Mouse (Mus musculus) liver, postnatal 0 days (tissue): ENCODE measurements at regions not wholly inside any gene's neighbourhood (a gene's known extent, or its start where the extent isn't known, plus 50 kb on each side); places are given as distances from the start of the nearest gene placed in this dataset.

Source experiments
- CTCF ChIP-seq: sonication (generic); IDR thresholded peaks from 2 replicates; pipeline ENCODE4 v1.5.1; 2016; ENCODE audit warnings: antibody characterized with exemption, low read depth
- EP300 ChIP-seq: IDR thresholded peaks from 2 replicates; pipeline ENCODE4 v1.6.1; 2016; ENCODE audit warnings: antibody characterized with exemption, low read depth, mild to moderate bottlenecking

DNA sequence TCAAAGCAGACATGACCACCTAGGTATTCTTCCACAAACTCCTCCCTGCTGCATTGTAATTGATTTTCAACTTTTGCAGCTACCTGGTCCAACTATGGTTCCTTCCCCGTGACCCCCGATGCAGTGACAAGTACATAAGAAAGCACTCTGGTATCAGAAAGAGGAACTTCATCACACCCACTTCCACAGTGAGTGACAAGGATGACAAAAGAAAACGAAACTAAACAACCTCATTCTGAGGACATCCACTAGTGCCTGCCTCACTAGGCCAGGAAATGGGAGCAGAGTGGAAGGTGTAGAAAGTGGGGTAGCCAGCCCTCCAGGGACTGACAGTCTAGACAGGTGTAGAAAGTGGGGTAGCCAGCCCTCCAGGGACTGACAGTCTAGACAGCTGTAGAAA lies 158.2 kb upstream of the Ogfrl1 start:
- TF ChIP-seq CTCF (no peak), EP300 (no peak)
